Mouse (Mus musculus) gastrocnemius, postnatal 10 days (tissue): ENCODE measurements at regions not wholly inside any gene's neighbourhood (a gene's known extent, or its start where the extent isn't known, plus 50 kb on each side); places are given as distances from the start of the nearest gene placed in this dataset.
A peak's percentile ranks its signal among the peaks of the same experiment; 100 is the strongest.

Experiments
- DNase-seq: peaks from one replicate; pipeline ENCODE4 v3.0.0; 2021; ENCODE audit warnings: mixed read lengths

DNA sequence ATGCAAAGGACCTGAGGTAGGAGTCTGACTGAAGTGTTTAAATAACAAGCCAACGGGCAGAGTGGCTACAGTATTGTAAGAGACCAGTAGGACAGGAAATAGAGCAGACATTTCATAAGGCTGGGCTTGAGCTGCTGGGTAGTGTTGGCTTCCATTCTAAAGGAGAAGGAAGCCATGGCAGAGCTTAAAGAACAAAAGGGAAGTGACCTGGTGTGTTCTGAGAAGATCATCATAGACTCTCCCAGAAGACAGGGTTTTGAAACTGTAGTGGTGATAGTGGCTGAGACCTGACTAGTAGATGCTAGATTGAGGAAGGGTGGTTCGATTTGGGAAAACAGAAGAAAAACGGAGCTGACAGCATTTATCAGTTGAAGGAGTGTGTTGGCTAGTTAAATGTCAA, 514.1 kb upstream of the Zfp462 start:
- no peak for DNase-seq

DNA sequence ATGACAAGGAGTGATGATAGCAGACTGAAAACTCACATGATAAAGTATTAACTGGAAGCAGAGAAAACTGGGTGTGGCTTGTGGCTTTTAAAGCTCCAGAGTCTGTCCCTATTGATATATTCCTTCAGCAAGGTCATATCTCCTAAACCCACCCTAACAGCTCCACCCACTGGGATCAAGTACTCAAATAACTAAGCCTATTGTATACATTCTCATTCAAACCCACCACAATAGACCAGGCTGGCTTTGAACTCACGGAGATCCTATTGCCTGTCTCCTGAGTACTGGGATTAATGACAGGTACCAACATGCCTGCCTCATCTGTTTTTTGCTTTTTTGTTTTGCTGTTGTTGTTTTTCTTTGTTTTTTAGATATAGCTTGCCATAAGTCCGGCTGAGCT, 484.3 kb upstream of the Zfp462 start:
- no peak for DNase-seq

- no peak for DNase-seq
These were observed 475.7 kb upstream of the Zfp462 start for GRCm38 (mm10) chr4:54469176-54469575.

- DNase-seq: peak; percentile 62
These were observed 474.5 kb upstream of the Zfp462 start for GRCm38 (mm10) chr4:54470022-54471008.

DNA sequence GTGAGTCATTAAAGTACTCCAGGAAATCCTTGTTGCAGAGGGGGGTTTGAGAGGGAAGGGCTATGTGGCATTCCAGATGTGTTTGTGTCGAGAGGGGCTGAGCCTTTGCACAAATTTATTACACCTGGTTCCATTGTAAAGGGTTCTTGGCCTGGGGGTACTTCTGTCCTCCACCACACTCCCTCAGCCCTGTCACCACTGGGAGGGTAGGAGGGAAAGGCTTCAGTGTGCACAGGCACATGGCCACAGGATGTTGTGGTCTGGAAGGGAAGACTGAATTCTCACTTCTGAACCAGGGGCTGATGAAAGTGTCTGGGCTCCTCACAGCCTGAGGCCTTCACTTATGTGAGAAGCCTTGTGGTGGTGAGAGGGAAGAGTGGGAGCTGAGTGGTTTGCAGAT, 473.8 kb upstream of the Zfp462 start:
- no peak for DNase-seq

DNA sequence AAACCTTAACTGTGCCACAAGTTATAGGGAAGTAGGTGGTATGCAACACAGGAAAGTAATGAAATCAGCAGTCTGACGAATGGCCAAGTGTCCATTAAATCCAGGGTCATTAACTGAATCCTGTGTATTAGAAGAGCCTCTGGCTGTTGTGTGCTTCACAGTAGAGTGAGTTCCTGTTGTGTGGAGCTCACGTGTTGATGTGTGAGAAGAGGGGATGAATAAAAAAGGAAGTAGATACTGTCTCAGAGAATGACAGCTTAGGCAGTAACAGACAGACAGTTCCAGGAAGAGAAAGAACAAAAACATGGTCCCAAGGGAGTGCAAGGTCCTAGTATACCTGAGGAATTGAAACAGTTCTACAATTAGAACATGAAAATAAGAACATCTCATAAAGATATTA, 463.1 kb upstream of the Zfp462 start:
- no peak for DNase-seq

GRCm38 (mm10) chr4:54493074-54493473, 451.8 kb upstream of the Zfp462 start:
- no peak for DNase-seq

GRCm38 (mm10) chr4:54497312-54497994, 447.4 kb upstream of the Zfp462 start:
- no peak for DNase-seq

GRCm38 (mm10) chr4:54515934-54516333, 428.9 kb upstream of the Zfp462 start:
- no peak for DNase-seq

- no peak for DNase-seq
These were observed 421.6 kb upstream of the Zfp462 start for GRCm38 (mm10) chr4:54523283-54523682.

DNA sequence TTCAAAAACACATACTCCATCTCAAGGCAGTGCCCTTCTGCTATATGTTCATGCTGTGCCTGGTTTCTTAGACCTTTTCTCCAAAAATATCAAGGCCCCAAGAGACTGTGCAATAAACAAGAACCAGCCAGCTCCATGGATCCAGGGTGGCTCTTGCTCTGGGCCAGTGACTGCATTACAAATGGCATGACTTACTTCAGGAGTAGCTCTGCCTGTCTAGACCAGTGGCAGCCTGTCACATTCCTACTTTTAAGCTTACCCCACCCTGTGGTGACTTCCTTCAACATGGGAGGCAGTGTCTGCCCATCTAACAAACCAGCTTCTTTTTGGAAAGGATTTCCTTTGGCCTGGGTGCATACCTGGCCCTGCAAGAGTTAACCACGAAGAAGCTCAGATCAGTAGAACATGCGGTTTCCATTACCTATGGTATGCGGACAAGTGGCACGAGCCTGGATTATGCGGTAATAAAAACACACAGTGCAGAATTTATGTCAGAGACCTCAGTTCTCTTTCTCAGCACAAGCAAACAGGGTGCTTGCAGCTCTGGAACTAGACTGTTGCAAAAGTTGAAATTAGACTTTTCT, 418.8 kb upstream of the Zfp462 start:
- no peak for DNase-seq

GRCm38 (mm10) chr4:54527660-54528059, 417.2 kb upstream of the Zfp462 start:
- DNase-seq: peak; percentile 7

DNA sequence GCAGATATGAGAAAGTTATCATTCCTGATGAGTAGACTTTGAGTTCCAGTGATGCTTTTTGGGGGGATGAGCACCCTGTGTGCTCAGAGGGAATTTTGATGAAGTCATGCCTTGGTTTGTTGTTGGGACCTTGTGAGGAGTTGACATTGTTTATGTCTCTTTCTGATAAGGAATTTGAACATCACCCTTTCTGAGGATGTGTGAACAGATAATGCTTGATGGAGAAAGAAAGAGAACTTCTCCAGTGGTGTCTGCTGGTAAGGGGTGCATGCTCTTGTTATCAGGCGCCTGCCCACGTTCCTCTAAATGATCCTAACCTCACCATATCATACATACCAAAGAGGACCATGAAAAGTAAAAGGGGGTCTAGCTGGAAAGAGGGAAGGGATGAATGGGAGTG, 413.1 kb upstream of the Zfp462 start:
- DNase-seq: no peak

DNA sequence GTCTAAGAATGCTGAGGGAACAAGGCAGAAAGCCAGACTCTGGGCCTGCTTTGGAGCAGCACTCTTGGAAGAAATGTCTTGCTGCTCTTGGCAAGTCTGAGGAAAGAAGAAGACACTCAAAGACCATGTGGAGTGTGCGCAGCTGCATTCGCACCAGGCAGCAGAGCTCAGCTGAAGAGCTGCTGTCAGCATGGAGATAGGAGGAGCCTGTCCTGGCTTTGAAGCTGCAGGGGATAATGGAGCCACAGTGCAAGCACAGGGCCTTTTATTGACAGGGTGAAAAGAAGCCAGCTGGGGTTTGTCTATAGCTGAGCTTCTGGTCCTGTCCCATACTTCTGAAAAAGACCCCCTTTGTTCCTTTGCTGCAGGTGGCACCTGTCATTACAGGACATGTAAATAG, 411.0 kb upstream of the Zfp462 start:
- DNase-seq: peak; percentile 4

DNA sequence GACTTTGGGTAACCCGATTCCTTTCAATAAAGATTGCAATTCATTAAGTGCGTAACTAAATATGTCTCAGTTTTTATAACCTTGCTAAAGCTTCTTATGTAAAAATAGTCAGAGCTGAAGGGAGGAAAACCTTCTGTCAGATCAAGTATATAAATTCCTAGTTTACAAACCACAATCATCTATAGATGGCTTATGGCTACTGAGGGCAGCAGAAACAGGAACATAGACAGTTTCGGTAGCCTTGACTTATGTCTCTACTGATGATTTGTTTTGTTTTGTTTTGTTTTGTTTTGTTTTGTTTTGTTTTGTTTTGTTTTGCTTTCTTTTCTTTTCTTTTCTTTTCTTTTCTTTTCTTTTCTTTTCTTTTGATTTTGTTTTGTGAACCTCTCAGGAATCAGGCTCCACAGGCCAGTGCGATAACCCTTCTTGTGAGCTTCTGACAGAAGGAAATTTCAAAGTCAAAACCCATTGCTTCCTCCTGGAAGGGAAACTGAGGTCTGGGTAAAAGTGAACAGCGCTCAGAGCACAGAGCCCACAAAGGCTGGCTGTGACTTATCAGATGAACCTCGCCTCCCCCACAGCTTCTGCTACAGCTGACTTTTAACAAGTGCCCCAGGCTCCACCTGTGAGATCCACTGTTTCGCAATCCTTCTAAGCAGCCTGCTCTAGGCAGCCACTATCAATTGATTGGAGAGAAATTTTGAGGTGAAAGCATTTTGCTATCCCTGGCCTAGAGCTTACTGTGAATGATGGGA, 391.8 kb upstream of the Zfp462 start:
- DNase-seq: no peak

DNA sequence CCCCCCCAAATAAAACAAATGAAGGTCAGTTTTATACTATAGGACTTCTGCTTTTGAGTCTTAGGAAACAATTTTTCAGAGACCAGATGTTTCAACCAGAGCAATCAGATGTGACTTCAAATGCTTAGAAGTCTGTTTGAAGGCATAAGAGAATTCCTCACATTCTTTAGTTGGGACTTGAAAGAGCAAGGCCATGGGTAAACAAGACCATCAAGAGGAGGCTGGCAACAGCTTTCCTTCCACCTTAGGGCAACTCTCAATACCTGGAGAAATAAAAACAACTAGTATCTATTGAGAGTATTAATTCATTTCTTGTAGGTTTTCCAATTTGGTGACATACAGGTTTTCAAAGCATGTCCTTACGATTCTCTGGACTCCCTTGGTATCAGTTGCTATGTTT, 381.8 kb upstream of the Zfp462 start:
- DNase-seq: no peak

- no peak for DNase-seq
These were observed 371.7 kb upstream of the Zfp462 start for GRCm38 (mm10) chr4:54573185-54573584.

DNA sequence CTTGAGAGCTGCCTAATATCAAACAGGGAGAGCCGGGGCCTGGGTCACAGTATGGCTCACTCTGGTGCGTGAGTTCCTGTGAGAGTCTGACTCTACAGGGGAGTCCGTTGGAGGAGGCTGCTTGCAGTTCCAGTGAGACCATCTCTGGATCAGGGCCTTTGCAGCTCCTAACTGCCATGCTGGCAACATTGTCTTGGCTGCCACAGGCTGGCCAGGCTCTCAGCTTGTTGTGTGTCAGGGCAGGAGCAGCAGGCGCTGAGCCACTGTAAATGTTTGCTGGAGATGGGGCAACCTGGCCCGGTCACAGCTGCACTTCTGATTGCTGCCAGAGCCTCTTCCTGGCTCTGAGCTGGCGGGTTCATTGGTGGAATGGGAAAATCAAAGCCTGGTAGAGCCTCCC, 357.7 kb upstream of the Zfp462 start:
- peak; percentile 31 for DNase-seq

- DNase-seq: no peak
These were observed 356.1 kb upstream of the Zfp462 start for GRCm38 (mm10) chr4:54588704-54589103.

DNA sequence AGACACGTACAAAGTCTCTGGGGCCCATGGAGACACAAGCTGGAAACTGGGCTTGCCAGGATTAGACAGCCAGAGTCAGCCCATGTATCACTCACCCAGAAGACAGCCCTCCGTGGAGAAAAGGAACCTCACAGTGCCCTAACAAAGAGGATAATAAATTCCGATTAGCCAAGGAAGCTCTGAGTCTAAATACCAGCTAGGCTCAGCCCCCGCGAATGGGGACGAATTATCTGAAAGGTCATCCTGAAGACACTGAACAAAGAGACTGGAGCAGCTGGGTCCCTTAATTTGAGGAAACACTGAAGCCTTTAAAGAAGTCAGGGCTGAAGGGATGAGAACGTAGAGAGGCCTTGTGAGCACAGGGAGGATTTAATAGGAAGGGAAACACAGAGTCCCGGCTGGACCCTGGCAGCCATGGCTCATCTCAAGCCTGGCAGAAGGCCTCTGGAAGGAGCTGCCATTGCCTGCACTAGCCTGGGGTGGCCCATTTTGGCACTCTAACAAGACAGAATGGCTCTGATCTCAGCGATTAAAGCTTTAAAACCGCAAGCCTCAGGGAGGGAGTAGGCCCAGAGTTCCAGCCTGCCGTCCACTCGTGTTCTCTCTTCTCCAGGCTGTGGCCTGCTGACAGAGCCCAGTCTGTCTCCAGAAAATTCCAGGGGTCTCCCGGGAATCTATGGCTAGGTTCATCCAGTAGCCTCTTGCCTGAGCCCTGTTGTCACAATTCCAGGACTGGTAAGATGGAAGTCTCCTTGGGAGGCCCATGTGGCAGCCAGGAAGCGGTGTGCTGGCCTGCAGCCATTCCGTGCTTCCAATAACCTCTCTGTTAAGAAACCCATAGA, 343.0 kb upstream of the Zfp462 start:
- DNase-seq: peak; percentile 12

DNA sequence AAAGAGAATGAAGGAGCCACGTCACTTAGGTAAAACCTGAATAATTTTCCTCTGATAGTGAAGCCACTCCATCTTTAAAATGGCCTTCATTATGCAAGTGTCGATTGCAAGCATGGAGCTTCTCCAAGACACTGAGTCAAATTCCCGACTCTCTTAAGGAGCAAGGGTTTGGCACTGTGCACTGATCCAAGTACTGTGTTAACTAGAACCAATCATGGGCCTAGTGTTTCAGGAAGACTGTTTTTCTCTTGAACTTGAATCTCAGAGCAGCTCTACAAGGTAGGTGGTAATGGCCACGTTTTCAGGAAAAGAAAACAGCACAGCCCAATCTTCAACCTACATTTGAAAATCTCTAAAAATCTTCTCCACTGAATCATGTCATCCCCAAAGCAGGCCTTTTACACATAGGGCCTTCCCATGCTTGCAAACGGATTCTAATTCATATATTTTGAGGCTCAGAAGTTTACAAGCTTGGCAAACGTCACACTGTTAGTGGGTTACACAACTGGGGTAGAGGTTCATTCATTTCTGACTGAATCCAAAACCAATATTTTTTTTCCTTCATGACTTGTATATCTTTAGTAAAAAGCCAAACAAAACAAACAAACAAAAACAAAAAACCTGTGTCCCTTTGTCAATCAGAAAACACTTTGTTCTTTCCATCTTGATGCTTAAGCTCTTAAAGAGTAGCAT, 342.2 kb upstream of the Zfp462 start:
- DNase-seq: no peak
